Mouse (Mus musculus): ENCODE results near the gene Disp2.

DNA sequence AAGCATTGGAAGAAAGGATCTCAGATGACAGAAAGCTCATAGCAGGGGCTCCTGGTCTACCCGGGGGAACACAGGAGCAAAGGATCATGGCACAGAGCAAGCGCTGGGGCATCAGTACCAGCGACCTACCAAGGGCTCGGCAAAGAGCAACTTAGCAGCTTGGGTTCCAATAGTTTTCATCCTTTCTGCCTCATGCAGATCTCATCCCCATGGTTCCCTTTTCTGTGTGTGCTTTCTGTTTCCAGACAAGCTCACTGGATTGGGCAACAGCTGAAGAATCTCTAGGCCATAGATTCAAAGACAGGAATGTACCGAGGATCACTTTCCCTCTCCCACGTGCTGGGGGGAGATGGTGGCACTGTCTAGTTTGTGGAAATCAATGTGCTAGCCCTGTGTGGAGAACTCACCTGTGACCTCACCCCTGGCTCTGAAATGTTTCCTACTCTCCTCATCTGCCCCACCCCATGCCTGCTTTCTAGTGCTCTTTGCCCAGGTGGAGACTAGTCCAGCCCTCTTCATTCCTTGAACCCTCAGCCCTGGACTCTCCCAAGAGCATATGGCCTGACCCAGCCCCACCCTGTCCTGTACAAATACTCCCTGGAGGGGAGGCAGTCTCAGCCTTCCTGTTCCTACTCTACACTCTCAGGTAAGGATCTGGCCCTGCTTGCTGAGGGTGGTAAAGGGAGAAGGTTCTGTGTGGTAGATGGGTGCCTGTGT is 7.2 kb upstream of the Disp2 start, which contains the start of gene Phgr1:
- TF ChIP-seq CTCF (IDR thresholded peaks at IDR 0.05; ENCODE audit: low read depth, low read length), result no peak
- no peak for TF ChIP-seq GATA1 (IDR thresholded peaks at IDR 0.05; ENCODE audit: borderline replicate concordance, low read length)
- TF ChIP-seq POLR2AphosphoS5 (IDR thresholded peaks at IDR 0.05; ENCODE audit: insufficient replicate concordance, low read depth, low read length), result no peak
- no peak for TF ChIP-seq TAL1 (conservative IDR thresholded peaks at IDR 0.05; ENCODE audit: low read depth, low read length)

All from G1E (cell line).